Mouse (Mus musculus): ENCODE data around the gene Mpdu1. TPM values are rescaled to one million over a fixed set of nuclear protein-coding genes. Genes with fewer than 3 reads are reported as not detected.

Gene Mpdu1
- polyA plus RNA-seq, 1 experiment from 2014 or later, result 32.2 TPM

- ATAC-seq (ENCODE audit: insufficient read depth), result no peak
- 77% methylated on average over 3 of the region's 3 CpGs for WGBS
- DNase-seq, result no peak
These were observed 53.9 kb downstream of the Mpdu1 start for GRCm38 (mm10) chr11:69608525-69608924.

GRCm38 (mm10) chr11:69606832-69607231, 55.6 kb downstream of the Mpdu1 start:
- no peak for ATAC-seq (ENCODE audit: insufficient read depth)
- Histone ChIP-seq H3K9me3 (ENCODE audit: low read depth, low read length) (no peaks in the 10 kb centered on the region), H3K27me3 (ENCODE audit: insufficient read depth, low read length) (peaks cover 14% of the 10 kb centered on the region; the same call in 1 of the 2 replicates), H3K4me3 (ENCODE audit: low read depth, low read length) (no peak overlapping the region), H3K9ac (no peak overlapping the region), H3K27ac (ENCODE audit: low read depth) (no peak overlapping the region), H3K4me2 (no peak overlapping the region), H3K4me1 (ENCODE audit: insufficient read depth) (peaks cover 14% of the 10 kb centered on the region), H3K36me3 (ENCODE audit: insufficient read depth) (no peaks in the 10 kb centered on the region)
- no peak for TF ChIP-seq CTCF (IDR thresholded peaks at IDR 0.05; ENCODE audit: low read depth)
- no peak for DNase-seq
- WGBS, result 71% methylated on average over 2 of the region's 2 CpGs

More at GRCm38 (mm10) chr11:69608525-69608924, 53.9 kb downstream of the Mpdu1 start:
- no peak overlapping the region for H3K4me3 ChIP-seq (ENCODE audit: low read depth, low read length)
- peaks cover 11% of the 10 kb centered on the region for H3K4me1 ChIP-seq (ENCODE audit: insufficient read depth)
- no peak overlapping the region for H3K4me2 ChIP-seq
- no peak for TF ChIP-seq CTCF (IDR thresholded peaks at IDR 0.05; ENCODE audit: low read depth)
- no peak overlapping the region for H3K9ac ChIP-seq
- peaks cover 14% of the 10 kb centered on the region; the same call in 1 of the 2 replicates for H3K27me3 ChIP-seq (ENCODE audit: insufficient read depth, low read length)
- no peak overlapping the region for H3K27ac ChIP-seq (ENCODE audit: low read depth)
- H3K9me3 ChIP-seq (ENCODE audit: low read depth, low read length), result no peaks in the 10 kb centered on the region
- H3K36me3 ChIP-seq (ENCODE audit: insufficient read depth), result no peaks in the 10 kb centered on the region

MicroRNA genes within 50 kb of the gene (microRNA counts, 519-probe panel; counts per million panel counts)
- microRNA mmu-miR-1934 (30.5 counts per million), microRNA mmu-miR-467f (3,549 counts per million, percentile 74 among the panel's probes with 10 or more counts)

Small RNA genes lying within 50 kb of the gene (microRNA-seq; reads per million reads assigned to microRNA genes)
- 4.5 reads per million, percentile 16 among the genes with 10 or more reads in this experiment for gene Mir1934 (ENCODE audit: borderline number of aligned reads)
- gene Mir467f (ENCODE audit: borderline number of aligned reads), result not detected

Other genes with a start within 250 kb of the Mpdu1 start
- 22.9 and 24.4 TPM in 2 replicates for gene Kdm6b, start 249.0 kb downstream of the Mpdu1 start, polyA plus RNA-seq (2014; fragmentation: Nextera tagmentation; extraction: Ambion mirVana)
- 0.58 and 1.9 TPM in 2 replicates for gene Dnah2, start 113.5 kb downstream of the Mpdu1 start, polyA plus RNA-seq (2014; fragmentation: Nextera tagmentation; extraction: Ambion mirVana)
- gene Efnb3, start 102.4 kb downstream of the Mpdu1 start, polyA plus RNA-seq (2014; fragmentation: Nextera tagmentation; extraction: Ambion mirVana), result 2.8 and 3.3 TPM in 2 replicates
- gene Wrap53, start 82.4 kb downstream of the Mpdu1 start, polyA plus RNA-seq (2014; fragmentation: Nextera tagmentation; extraction: Ambion mirVana), result 27.1 and 33.6 TPM in 2 replicates
- gene Trp53, start 82.3 kb downstream of the Mpdu1 start, polyA plus RNA-seq (2014; fragmentation: Nextera tagmentation; extraction: Ambion mirVana), result 178 and 202 TPM in 2 replicates
- gene Atp1b2, start 56.7 kb downstream of the Mpdu1 start, polyA plus RNA-seq (2014; fragmentation: Nextera tagmentation; extraction: Ambion mirVana), result 6.9 and 9.8 TPM in 2 replicates
- gene Shbg, start 44.7 kb downstream of the Mpdu1 start, polyA plus RNA-seq (2014; fragmentation: Nextera tagmentation; extraction: Ambion mirVana), result not detected in 2 replicates
- gene Sat2, start 40.6 kb downstream of the Mpdu1 start, polyA plus RNA-seq (2014; fragmentation: Nextera tagmentation; extraction: Ambion mirVana), result 18.0 and 18.3 TPM in 2 replicates
- gene Fxr2, start 29.7 kb downstream of the Mpdu1 start, polyA plus RNA-seq (2014; fragmentation: Nextera tagmentation; extraction: Ambion mirVana), result 26.8 and 31.2 TPM in 2 replicates
- gene Sox15, start 7.3 kb downstream of the Mpdu1 start, polyA plus RNA-seq (2014; fragmentation: Nextera tagmentation; extraction: Ambion mirVana), result not detected in 2 replicates
- 12.1 and 13.5 TPM in 2 replicates for gene Cd68, start 3.5 kb upstream of the Mpdu1 start, polyA plus RNA-seq (2014; fragmentation: Nextera tagmentation; extraction: Ambion mirVana)
- 695 and 712 TPM in 2 replicates for gene Eif4a1, start 9.8 kb upstream of the Mpdu1 start, polyA plus RNA-seq (2014; fragmentation: Nextera tagmentation; extraction: Ambion mirVana)
- 78.7 and 95.0 TPM in 2 replicates for gene Senp3, start 19.4 kb upstream of the Mpdu1 start, polyA plus RNA-seq (2014; fragmentation: Nextera tagmentation; extraction: Ambion mirVana)
- 0.64 and 0.93 TPM in 2 replicates for gene Tnfsf13, start 23.1 kb upstream of the Mpdu1 start, polyA plus RNA-seq (2014; fragmentation: Nextera tagmentation; extraction: Ambion mirVana)
- 10.0 and 11.6 TPM in 2 replicates for gene Tnfsf12, start 33.2 kb upstream of the Mpdu1 start, polyA plus RNA-seq (2014; fragmentation: Nextera tagmentation; extraction: Ambion mirVana)
- 4.4 and 5.3 TPM in 2 replicates for gene Tnfsfm13, start 33.5 kb upstream of the Mpdu1 start, polyA plus RNA-seq (2014; fragmentation: Nextera tagmentation; extraction: Ambion mirVana)
- 50.4 and 50.5 TPM in 2 replicates for gene Polr2a, start 96.0 kb upstream of the Mpdu1 start, polyA plus RNA-seq (2014; fragmentation: Nextera tagmentation; extraction: Ambion mirVana)
- 0.12 and 0.20 TPM in 2 replicates for gene Slc35g3, start 99.3 kb upstream of the Mpdu1 start, polyA plus RNA-seq (2014; fragmentation: Nextera tagmentation; extraction: Ambion mirVana)
- gene Zbtb4, start 103.3 kb upstream of the Mpdu1 start, polyA plus RNA-seq (2014; fragmentation: Nextera tagmentation; extraction: Ambion mirVana), result 2.5 TPM in 2 replicates
- gene Chrnb1, start 133.3 kb upstream of the Mpdu1 start, polyA plus RNA-seq (2014; fragmentation: Nextera tagmentation; extraction: Ambion mirVana), result 12.1 and 14.6 TPM in 2 replicates
- gene Fgf11, start 139.2 kb upstream of the Mpdu1 start, polyA plus RNA-seq (2014; fragmentation: Nextera tagmentation; extraction: Ambion mirVana), result 1.6 TPM in 2 replicates
- gene Tmem102, start 143.0 kb upstream of the Mpdu1 start, polyA plus RNA-seq (2014; fragmentation: Nextera tagmentation; extraction: Ambion mirVana), result 4.3 and 5.0 TPM in 2 replicates
- not detected in 2 replicates for gene Gm39566, start 152.7 kb upstream of the Mpdu1 start, polyA plus RNA-seq (2014; fragmentation: Nextera tagmentation; extraction: Ambion mirVana)
- gene Spem2, start 155.8 kb upstream of the Mpdu1 start, polyA plus RNA-seq (2014; fragmentation: Nextera tagmentation; extraction: Ambion mirVana), result not detected in 2 replicates
- not detected in 2 replicates for gene Spem1, start 159.5 kb upstream of the Mpdu1 start, polyA plus RNA-seq (2014; fragmentation: Nextera tagmentation; extraction: Ambion mirVana)
- 6.6 and 7.8 TPM in 2 replicates for gene Nlgn2, start 175.1 kb upstream of the Mpdu1 start, polyA plus RNA-seq (2014; fragmentation: Nextera tagmentation; extraction: Ambion mirVana)
- 443 and 457 TPM in 2 replicates for gene Tmem256, start 175.9 kb upstream of the Mpdu1 start, polyA plus RNA-seq (2014; fragmentation: Nextera tagmentation; extraction: Ambion mirVana)
- gene Plscr3, start 183.7 kb upstream of the Mpdu1 start, polyA plus RNA-seq (2014; fragmentation: Nextera tagmentation; extraction: Ambion mirVana), result 115 and 118 TPM in 2 replicates
- gene Tnk1, start 196.1 kb upstream of the Mpdu1 start, polyA plus RNA-seq (2014; fragmentation: Nextera tagmentation; extraction: Ambion mirVana), result 5.9 and 6.1 TPM in 2 replicates
- not detected in 2 replicates for gene Tmem95, start 215.4 kb upstream of the Mpdu1 start, polyA plus RNA-seq (2014; fragmentation: Nextera tagmentation; extraction: Ambion mirVana)
- 6.2 and 7.5 TPM in 2 replicates for gene Kctd11, start 218.8 kb upstream of the Mpdu1 start, polyA plus RNA-seq (2014; fragmentation: Nextera tagmentation; extraction: Ambion mirVana)
- gene Acap1, start 232.9 kb upstream of the Mpdu1 start, polyA plus RNA-seq (2014; fragmentation: Nextera tagmentation; extraction: Ambion mirVana), result 0.38 and 0.83 TPM in 2 replicates
- 11.3 and 14.1 TPM in 2 replicates for gene 2810408A11Rik, start 238.3 kb upstream of the Mpdu1 start, polyA plus RNA-seq (2014; fragmentation: Nextera tagmentation; extraction: Ambion mirVana)
- 12.5 and 13.1 TPM in 2 replicates for gene Neurl4, start 238.4 kb upstream of the Mpdu1 start, polyA plus RNA-seq (2014; fragmentation: Nextera tagmentation; extraction: Ambion mirVana)